Mouse (Mus musculus): ENCODE measurements at regions not wholly inside any gene's neighbourhood (a gene's known extent, or its start where the extent isn't known, plus 50 kb on each side); places are given as distances from the start of the nearest gene placed in this dataset.

- no peak for DNase-seq (ENCODE audit: low spot score in 2 of 2)
Observed at GRCm38 (mm10) chr3:63551661-63552060, 68.0 kb upstream of the Gm34302 start.

GRCm38 (mm10) chr3:63542638-63543408 is 59.1 kb upstream of the Gm34302 start:
- DNase-seq (ENCODE audit: low spot score in 2 of 2), result no peak

DNA sequence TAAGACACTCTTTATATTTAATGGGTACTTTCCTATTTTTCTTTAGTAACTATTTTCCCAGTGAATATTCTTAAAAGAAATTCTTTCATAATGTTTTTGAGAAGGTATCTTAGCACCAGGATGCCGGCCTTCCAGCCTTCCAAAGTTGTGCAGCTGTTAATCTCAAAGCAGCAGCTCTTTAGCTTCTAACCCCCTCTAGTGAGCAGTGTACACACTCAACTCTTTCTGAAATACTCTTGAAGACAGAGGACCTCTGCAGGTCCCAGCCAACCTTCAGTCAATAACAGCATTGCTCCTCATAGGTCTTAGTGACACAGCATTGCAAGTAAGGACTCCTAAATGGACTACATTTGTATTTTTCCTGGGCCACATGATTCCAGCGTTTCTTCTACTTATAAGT is 55.2 kb upstream of the Gm34302 start:
- DNase-seq (ENCODE audit: low spot score in 2 of 2), result no peak

- no peak for DNase-seq (ENCODE audit: low spot score in 2 of 2)
Observed at GRCm38 (mm10) chr3:63534141-63534540, 50.5 kb upstream of the Gm34302 start.
